Comparison of ENCODE assay signal across 11 mouse cellular contexts in genomic region chr15:31336685-31337084, GRCm38 (mm10). TPM values are rescaled to one million over a fixed set of nuclear protein-coding genes. Genes with fewer than 3 reads are reported as not detected.
DNase-seq lines count a peak whose midpoint lies in the region; ATAC-seq and TF ChIP-seq lines count a peak whose summit lies in the region.
"Had no signal": no experiment of that assay in that cellular context is flagged by ENCODE, and none has a peak within 500 bp of the region (broad histone marks: within the 10 kb centered on the region; RNA-seq: fewer than 3 reads in every experiment).

No protein-coding gene starts in this region.

- no peak for DNase-seq in layer of hippocampus, adult 2 months (ENCODE audit: low spot score in 2 of 2)
- DNase-seq in layer of hippocampus, adult 9-10 months (ENCODE audit: low spot score) = no peak
- no peak for DNase-seq in liver, embryonic 13.5 days
- no peak for DNase-seq in thymus, postnatal 36 days
- DNase-seq in kidney, postnatal 25 days = no peak
- DNase-seq in cerebellum, postnatal 10 days = no peak
- DNase-seq: cerebellum, adult 18-20 months had no signal

- 9% methylated on average over 4 of the region's 4 CpGs for WGBS in bone marrow, adult 2 months
- 45% methylated on average over 4 of the region's 4 CpGs for WGBS in liver, embryonic 13.5 days (ENCODE audit: insufficient replicate concordance)
- 47% methylated on average over 4 of the region's 4 CpGs for WGBS in olfactory bulb, adult 2 months

- H3K9me3 ChIP-seq in liver, embryonic 13.5 days (replicated peaks) = no peaks in the 10 kb centered on the region
- H3K9me3 ChIP-seq: limb, embryonic 13.5 days had no signal

- TF ChIP-seq CTCF in layer of hippocampus, adult 2 months (conservative IDR thresholded peaks at IDR 0.05) = no peak
- TF ChIP-seq CTCF in bone marrow, adult 2 months (IDR thresholded peaks at IDR 0.05; ENCODE audit: control insufficient read depth, insufficient read depth, low read length) = no peak
- no peak for TF ChIP-seq CTCF in olfactory bulb, adult 2 months (IDR thresholded peaks at IDR 0.05; ENCODE audit: insufficient read depth, low read depth, low read length)

- peaks cover 16% of the 10 kb centered on the region for H3K4me1 ChIP-seq in bone marrow, adult 2 months (ENCODE audit: control insufficient read depth, insufficient read depth, low read length)
- no peaks in the 10 kb centered on the region for H3K4me1 ChIP-seq in liver, embryonic 13.5 days (replicated peaks)
- H3K4me1 ChIP-seq in olfactory bulb, adult 2 months (ENCODE audit: control insufficient read depth, insufficient read depth, low read length) = peaks cover 28% of the 10 kb centered on the region
- H3K4me1 ChIP-seq: limb, embryonic 13.5 days had no signal

- no peaks in the 10 kb centered on the region for H3K36me3 ChIP-seq in liver, embryonic 13.5 days
- H3K36me3 ChIP-seq: limb, embryonic 13.5 days had no signal

- TF ChIP-seq POLR2A in bone marrow, adult 2 months (IDR thresholded peaks at IDR 0.05; ENCODE audit: borderline replicate concordance, control insufficient read depth, low read depth, low read length) = no peak
- no peak for TF ChIP-seq POLR2A in olfactory bulb, adult 2 months (IDR thresholded peaks at IDR 0.05; ENCODE audit: insufficient read depth, low read depth, low read length)

- peak overlapping the region; percentile 96 for H3K27ac ChIP-seq in layer of hippocampus, adult 2 months
- peak overlapping the region; percentile 14; the same call in 1 of the 2 replicates for H3K27ac ChIP-seq in bone marrow, adult 2 months (ENCODE audit: control insufficient read depth, insufficient read depth, low read depth, low read length, poor library complexity)
- H3K27ac ChIP-seq in liver, embryonic 13.5 days = no peak overlapping the region
- peak overlapping the region; percentile 46; the same call in 1 of the 2 replicates for H3K27ac ChIP-seq in olfactory bulb, adult 2 months (ENCODE audit: insufficient read depth, low read depth, low read length)
- H3K27ac ChIP-seq: limb, embryonic 13.5 days had no signal

- no peak overlapping the region for H3K4me3 ChIP-seq in layer of hippocampus, adult 2 months
- H3K4me3 ChIP-seq in bone marrow, adult 2 months (replicated peaks; ENCODE audit: control insufficient read depth, low read depth, low read length) = no peak overlapping the region
- no peak overlapping the region for H3K4me3 ChIP-seq in liver, embryonic 13.5 days (replicated peaks)
- H3K4me3 ChIP-seq in olfactory bulb, adult 2 months (ENCODE audit: insufficient read depth, low read depth, low read length) = no peak overlapping the region
- H3K4me3 ChIP-seq: erythroblast, embryonic 14.5 days; limb, embryonic 13.5 days had no signal

- ATAC-seq in liver, embryonic 13.5 days (ENCODE audit: low read depth) = peak; percentile 43; the same call in 1 of the 2 replicates

- no peaks in the 10 kb centered on the region for H3K27me3 ChIP-seq in liver, embryonic 13.5 days
- H3K27me3 ChIP-seq: limb, embryonic 13.5 days had no signal

- no peak overlapping the region for H3K9ac ChIP-seq in liver, embryonic 13.5 days
- H3K9ac ChIP-seq: limb, embryonic 13.5 days had no signal

- H3K4me2 ChIP-seq in liver, embryonic 13.5 days = no peak overlapping the region
- H3K4me2 ChIP-seq: limb, embryonic 13.5 days had no signal

RNA-seq across cellular contexts. Expression of gene Ankrd33b, which starts 30.8 kb away (rescaled TPM):
- total RNA-seq in layer of hippocampus, adult 2 months (2021) = 10 to 100 TPM; 58.7 to 59.4 TPM
- 1.2 and 3.9 TPM in 2 replicates for polyA plus RNA-seq in bone marrow, adult 2 months (2011; ENCODE audit: insufficient read depth, insufficient read length, low replicate concordance, missing spikeins)
- 0.28 and 0.32 TPM in 2 replicates for polyA plus RNA-seq in liver, embryonic 13.5 days (2015; fragmentation: Nextera tagmentation; extraction: Ambion mirVana)
- not detected in 2 replicates for polyA plus RNA-seq in olfactory bulb, adult 2 months (2012; ENCODE audit: insufficient read depth, insufficient read length, low replicate concordance, missing spikeins)
